Mouse (Mus musculus): Measurements from ENCODE around the gene Clec16a.
A peak's percentile ranks its signal among the peaks of the same experiment; 100 is the strongest.

The Clec16a gene

GRCm38 (mm10) chr16:10651804-10652203, 106.7 kb downstream of the Clec16a start:
- DNase-seq = no peak

GRCm38 (mm10) chr16:10652935-10653334, 107.8 kb downstream of the Clec16a start:
- no peak for DNase-seq

GRCm38 (mm10) chr16:10655236-10655635, 110.1 kb downstream of the Clec16a start:
- no peak for DNase-seq

- DNase-seq = no peak
Measured at GRCm38 (mm10) chr16:10655926-10656325, 110.8 kb downstream of the Clec16a start.

GRCm38 (mm10) chr16:10656461-10656860, 111.3 kb downstream of the Clec16a start:
- DNase-seq = no peak

GRCm38 (mm10) chr16:10656939-10657338, 111.8 kb downstream of the Clec16a start:
- no peak for DNase-seq

GRCm38 (mm10) chr16:10659211-10659610, 114.1 kb downstream of the Clec16a start:
- DNase-seq = no peak

GRCm38 (mm10) chr16:10660526-10660925, 115.4 kb downstream of the Clec16a start:
- DNase-seq = peak; percentile 48 to 68

GRCm38 (mm10) chr16:10661385-10661784, 116.2 kb downstream of the Clec16a start:
- no peak for DNase-seq

- DNase-seq = peak; percentile 51 to 72
Measured at GRCm38 (mm10) chr16:10663890-10664731, 119.0 kb downstream of the Clec16a start.

- DNase-seq = peak; percentile 63 to 69
Measured at GRCm38 (mm10) chr16:10664921-10665894, 120.1 kb downstream of the Clec16a start.

- no peak for DNase-seq
Measured at GRCm38 (mm10) chr16:10666766-10667165, 121.6 kb downstream of the Clec16a start.

GRCm38 (mm10) chr16:10668453-10668852, 123.3 kb downstream of the Clec16a start:
- DNase-seq = no peak

- no peak for DNase-seq
Measured at GRCm38 (mm10) chr16:10668991-10669703, 124.0 kb downstream of the Clec16a start.

- DNase-seq = no peak
Measured at GRCm38 (mm10) chr16:10669936-10670335, 124.8 kb downstream of the Clec16a start.

- DNase-seq = no peak
Measured at GRCm38 (mm10) chr16:10672490-10672889, 127.4 kb downstream of the Clec16a start.

GRCm38 (mm10) chr16:10674020-10674419, 128.9 kb downstream of the Clec16a start:
- no peak for DNase-seq

- DNase-seq = no peak
Measured at GRCm38 (mm10) chr16:10674957-10675356, 129.8 kb downstream of the Clec16a start.

- no peak for DNase-seq
Measured at GRCm38 (mm10) chr16:10675612-10676011, 130.5 kb downstream of the Clec16a start.

- peak in 1 of 2 experiments; percentile 30 for DNase-seq
Measured at GRCm38 (mm10) chr16:10676461-10677066, 131.4 kb downstream of the Clec16a start.

- DNase-seq = no peak
Measured at GRCm38 (mm10) chr16:10682521-10682920, 137.4 kb downstream of the Clec16a start.
